Mouse (Mus musculus) MEL (cell line): ENCODE measurements around the gene Smad6.

ENCODE experiments used
- CTCF ChIP-seq, 3 experiments: IDR thresholded peaks in 2 of 3; conservative IDR thresholded peaks in 1 of 3; 2 replicates each; pipeline ENCODE4 v1.5.1; 2011 to 2012; ENCODE audit warnings: low read length in 3 of 3, low read depth in 2 of 3, mild to moderate bottlenecking in 2 of 3, improper control_type of control experiment in 1 of 3, inconsistent platforms in 1 of 3, mixed read lengths in 1 of 3, moderate library complexity in 1 of 3; ENCODE audit not compliant: control insufficient read depth in 1 of 3, insufficient read depth in 1 of 3, poor library complexity in 1 of 3, severe bottlenecking in 1 of 3
- EP300 ChIP-seq, 2 experiments: IDR thresholded peaks; 2 replicates each; pipeline ENCODE4 v1.6.1; 2011; ENCODE audit warnings: improper control_type of control experiment in 2 of 2, low read length in 2 of 2, low read depth in 1 of 2, mild to moderate bottlenecking in 1 of 2
- ETS1 ChIP-seq: IDR thresholded peaks from 2 replicates; pipeline ENCODE4 v1.6.1; 2012; ENCODE audit warnings: low read depth, mild to moderate bottlenecking, inconsistent platforms, low read length, improper control_type of control experiment, moderate library complexity
- MXI1 ChIP-seq: IDR thresholded peaks from 2 replicates; pipeline ENCODE4 v1.6.1; 2011; ENCODE audit warnings: mild to moderate bottlenecking, low read depth, low read length, improper control_type of control experiment
- POLR2A ChIP-seq, 2 experiments: IDR thresholded peaks; 2 replicates each; pipeline ENCODE4 v1.6.1; 2011 to 2012; ENCODE audit warnings: low read length in 2 of 2, mild to moderate bottlenecking in 2 of 2, control low read depth in 1 of 2, improper control_type of control experiment in 1 of 2, low read depth in 1 of 2, moderate library complexity in 1 of 2; ENCODE audit not compliant: control insufficient read depth in 1 of 2, insufficient read depth in 1 of 2, poor library complexity in 1 of 2
- POLR2AphosphoS5 ChIP-seq: IDR thresholded peaks from 2 replicates; pipeline ENCODE4 v1.6.1; 2012; ENCODE audit warnings: low read depth, borderline replicate concordance, mild to moderate bottlenecking, inconsistent platforms, low read length, moderate library complexity, mixed read lengths
- ZNF384 ChIP-seq: IDR thresholded peaks from 2 replicates; pipeline ENCODE4 v1.6.1; 2012; ENCODE audit warnings: low read depth, mild to moderate bottlenecking, inconsistent platforms, low read length, improper control_type of control experiment

GRCm38 (mm10) chr9:63974258-63975023 is 47.4 kb downstream of the Smad6 start:
- TF ChIP-seq POLR2A (IDR thresholded peaks at IDR 0.05; ENCODE audit: control insufficient read depth in 1 of 2, insufficient read depth in 1 of 2, low read depth in 1 of 2, low read length in 2 of 2, poor library complexity in 1 of 2) (no peak), CTCF (IDR thresholded peaks at IDR 0.05 in 2 of 3, conservative IDR thresholded peaks at IDR 0.05 in 1 of 3; ENCODE audit: control insufficient read depth in 1 of 3, insufficient read depth in 1 of 3, low read depth in 2 of 3, low read length in 3 of 3, poor library complexity in 1 of 3, severe bottlenecking in 1 of 3) (no peak), POLR2AphosphoS5 (no peak), MXI1 (no peak), EP300 (IDR thresholded peaks at IDR 0.05; ENCODE audit: low read depth in 1 of 2, low read length in 2 of 2) (0 out of 4 replicates have a peak, but pooled peaks of 1 of the 2 experiments have one; percentile 20), ZNF384 (no peak), ETS1 (no peak)
